Mouse (Mus musculus) CH12.LX (cell line): Measurements from ENCODE around the gene Zfp764. TPM values are rescaled to one million over a fixed set of nuclear protein-coding genes. Genes with fewer than 3 reads are reported as not detected.

Experiments
- DNase-seq: peaks from one replicate; pipeline ENCODE4 v3.0.0-alpha.2; 2013; ENCODE audit errors: extremely low read depth
- H3K27ac ChIP-seq: 2 replicates; pipeline ENCODE4 v1.5.1; 2012; ENCODE audit warnings: low read depth, mild to moderate bottlenecking, control low read depth, moderate library complexity; ENCODE audit not compliant: insufficient read depth
- H3K27me3 ChIP-seq: replicated peaks from 2 replicates; pipeline ENCODE3; 2012; ENCODE audit warnings: inconsistent platforms
- H3K36me3 ChIP-seq, 2 experiments: replicated peaks in 1 of 2; 2 replicates each; pipeline versions ENCODE3 to v1.6.1; 2012; ENCODE audit warnings: inconsistent platforms in 1 of 2, low read length in 1 of 2, mild to moderate bottlenecking in 1 of 2, mixed read lengths in 1 of 2, moderate library complexity in 1 of 2; ENCODE audit not compliant: control insufficient read depth in 1 of 2, insufficient read depth in 1 of 2
- H3K4me1 ChIP-seq, 2 experiments: 2 replicates each; pipeline ENCODE4 v1.6.1; 2012; ENCODE audit warnings: inconsistent platforms in 1 of 2, moderate library complexity in 1 of 2; ENCODE audit not compliant: insufficient read depth in 2 of 2, control insufficient read depth in 1 of 2
- H3K4me2 ChIP-seq: 2 replicates; pipeline ENCODE4 v1.6.1; 2012; ENCODE audit warnings: low read depth, mild to moderate bottlenecking, control low read depth; ENCODE audit not compliant: poor library complexity, insufficient read depth, severe bottlenecking
- H3K4me3 ChIP-seq, 3 experiments: fragments of 150-350 bp in 1 of 3; sonication (generic) in 1 of 3; replicated peaks in 1 of 3; 2 replicates each; pipeline versions ENCODE3 to v1.5.1; 2011 to 2012; ENCODE audit warnings: low read depth in 2 of 3, low read length in 2 of 3, mild to moderate bottlenecking in 2 of 3, moderate library complexity in 2 of 3, control low read depth in 1 of 3, improper control_type of control experiment in 1 of 3, inconsistent platforms in 1 of 3, mixed read lengths in 1 of 3; ENCODE audit not compliant: poor library complexity in 1 of 3
- H3K79me2 ChIP-seq: replicated peaks from 2 replicates; pipeline ENCODE4 v1.6.1; 2012; ENCODE audit warnings: mild to moderate bottlenecking, moderate library complexity; ENCODE audit not compliant: control insufficient read depth, poor library complexity, insufficient read depth, severe bottlenecking; ENCODE audit errors: extremely low read depth
- H3K9ac ChIP-seq: 2 replicates; pipeline ENCODE4 v1.6.1; 2012; ENCODE audit warnings: low read depth, mild to moderate bottlenecking, control low read depth, moderate library complexity; ENCODE audit not compliant: insufficient read depth
- H3K9me3 ChIP-seq: replicated peaks from 2 replicates; pipeline ENCODE3; 2012; ENCODE audit warnings: low read length, inconsistent platforms, mixed read lengths
- CHD1 ChIP-seq: IDR thresholded peaks from 2 replicates; pipeline ENCODE4 v1.6.1; 2012; ENCODE audit warnings: low read depth, low read length, improper control_type of control experiment, inconsistent platforms
- CTCF ChIP-seq, 2 experiments: IDR thresholded peaks in 1 of 2; conservative IDR thresholded peaks in 1 of 2; 2 replicates each; pipeline ENCODE4 v1.5.1; 2011 to 2012; ENCODE audit warnings: low read depth in 2 of 2, low read length in 2 of 2, improper control_type of control experiment in 1 of 2, inconsistent platforms in 1 of 2, mild to moderate bottlenecking in 1 of 2, moderate library complexity in 1 of 2
- E2F4 ChIP-seq: IDR thresholded peaks from 2 replicates; pipeline ENCODE4 v1.6.1; 2011; ENCODE audit warnings: low read depth, low read length, improper control_type of control experiment; ENCODE audit not compliant: insufficient replicate concordance
- ELF1 ChIP-seq: IDR thresholded peaks from 2 replicates; pipeline ENCODE4 v1.6.1; 2014; ENCODE audit warnings: low read depth, mild to moderate bottlenecking, inconsistent platforms, low read length, improper control_type of control experiment
- GABPA ChIP-seq: IDR thresholded peaks from 2 replicates; pipeline ENCODE4 v1.6.1; 2012; ENCODE audit warnings: low read depth, low read length, improper control_type of control experiment, inconsistent platforms; ENCODE audit not compliant: insufficient replicate concordance
- IRF4 ChIP-seq: IDR thresholded peaks from 2 replicates; pipeline ENCODE4 v1.6.1; 2014; ENCODE audit warnings: low read depth, mild to moderate bottlenecking, inconsistent platforms, low read length, improper control_type of control experiment
- MAFK ChIP-seq: IDR thresholded peaks from 2 replicates; pipeline ENCODE4 v1.6.1; 2011; ENCODE audit warnings: low read length, improper control_type of control experiment; ENCODE audit not compliant: insufficient replicate concordance
- MAZ ChIP-seq: IDR thresholded peaks from 2 replicates; pipeline ENCODE4 v1.6.1; 2012; ENCODE audit warnings: low read depth, mild to moderate bottlenecking, inconsistent platforms, low read length, improper control_type of control experiment, moderate library complexity
- PAX5 ChIP-seq: IDR thresholded peaks from 2 replicates; pipeline ENCODE4 v1.6.1; 2012; ENCODE audit warnings: low read length, inconsistent platforms, mixed read lengths
- RAD21 ChIP-seq: IDR thresholded peaks from 2 replicates; pipeline ENCODE4 v1.6.1; 2011; ENCODE audit warnings: low read depth, mild to moderate bottlenecking, low read length, improper control_type of control experiment, moderate library complexity
- RCOR1 ChIP-seq: conservative IDR thresholded peaks from 2 replicates; pipeline ENCODE4 v1.6.1; 2012; ENCODE audit warnings: low read depth, mild to moderate bottlenecking, inconsistent platforms, low read length, improper control_type of control experiment
- SMC3 ChIP-seq: IDR thresholded peaks from 2 replicates; pipeline ENCODE4 v1.6.1; 2011; ENCODE audit warnings: low read depth, low read length, improper control_type of control experiment
- TCF12 ChIP-seq: IDR thresholded peaks from 2 replicates; pipeline ENCODE4 v1.6.1; 2014; ENCODE audit warnings: low read depth, mild to moderate bottlenecking, inconsistent platforms, low read length, improper control_type of control experiment
- ZC3H11A ChIP-seq: IDR thresholded peaks from 2 replicates; pipeline ENCODE4 v1.6.1; 2012; ENCODE audit warnings: low read depth, mild to moderate bottlenecking, inconsistent platforms, low read length, improper control_type of control experiment
- ZKSCAN1 ChIP-seq: IDR thresholded peaks from 2 replicates; pipeline ENCODE4 v1.6.1; 2012; ENCODE audit warnings: low read depth, inconsistent platforms, low read length, improper control_type of control experiment, borderline replicate concordance
- ZMIZ1 ChIP-seq: IDR thresholded peaks from 2 replicates; pipeline ENCODE4 v1.6.1; 2012; ENCODE audit warnings: low read depth, mild to moderate bottlenecking, inconsistent platforms, low read length, improper control_type of control experiment
- dilution Hi-C: fragments of 300-500 bp; cut with MboI; formaldehyde crosslinking; loops from 2 replicates; pipeline ENCODE4 v1.14.3; 2020; ENCODE audit warnings: low sequenced_read_pairs; ENCODE audit not compliant: extremely low pct_unique_long_range_greater_than_20kb, extremely low pct_ligation_motif_present
- in situ Hi-C: fragments of 300-500 bp; cut with MboI; formaldehyde crosslinking; loops from 3 replicates; pipeline ENCODE4 v1.14.3; 2019; ENCODE audit warnings: low sequenced_read_pairs, low pct_ligation_motif_present, low pct_unique_long_range_greater_than_20kb, mixed read lengths
- polyA plus RNA-seq: library from polyadenylated mRNA; unstranded; fragments of >175 nt; gene quantifications from 2 replicates; pipeline ENCODE4 v1.2.1, GENCODE M21; 2012; ENCODE audit warnings: low read depth; ENCODE audit not compliant: insufficient read length
- total RNA-seq, 2 experiments: library from RNA; depleted of rRNA; stranded (reverse); fragments of 300-350 nt in 1 of 2; fragments of >200 nt in 1 of 2; gene quantifications; 2 replicates each; pipeline ENCODE4 v1.2.3; 2012 to 2014

Zfp764 gene
- total and polyA plus RNA-seq, 3 experiments, result 7.5 to 8.4 (median 7.9) TPM

DNA sequence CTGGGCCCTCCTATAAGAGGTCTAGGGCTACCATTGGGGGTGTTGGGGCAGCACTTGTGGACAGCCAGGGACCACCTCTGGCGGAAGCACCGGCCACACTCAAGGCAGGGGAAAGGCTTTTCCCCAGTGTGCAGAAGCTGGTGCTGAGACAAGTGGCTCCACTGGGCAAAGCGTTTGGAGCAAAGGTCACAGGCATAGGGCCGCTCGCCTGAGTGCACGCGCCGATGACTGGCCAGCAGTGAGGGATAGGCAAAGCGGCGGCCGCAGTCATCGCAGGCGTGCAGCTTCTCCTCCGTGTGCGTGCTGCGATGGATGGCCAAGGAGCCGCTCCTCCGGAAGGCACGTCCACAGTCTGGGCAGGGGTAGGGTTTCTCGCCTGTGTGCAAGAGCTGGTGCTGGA, 37.4 kb upstream of the Zfp764 start:
- H3K36me3 ChIP-seq, result peaks cover 22 to 47% of the 10 kb centered on the region in 2 experiments
- no peak for TF ChIP-seq ZKSCAN1
- no peak for TF ChIP-seq ELF1
- no peak for TF ChIP-seq ZC3H11A
- no peak for TF ChIP-seq TCF12
- dilution Hi-C loops, result no loop called here
- H3K9me3 ChIP-seq, result peaks cover 8% of the 10 kb centered on the region
- H3K79me2 ChIP-seq, result no peaks in the 10 kb centered on the region
- no peak overlapping the region for H3K9ac ChIP-seq
- in situ Hi-C loops, result no loop called here
- no peak overlapping the region for H3K27ac ChIP-seq
- no peak for DNase-seq
- H3K4me2 ChIP-seq, result no peak overlapping the region
- no peak overlapping the region for H3K4me3 ChIP-seq
- peaks cover 2 to 15% of the 10 kb centered on the region in 2 experiments; a peak in 1 of 4 replicates for H3K4me1 ChIP-seq
- H3K27me3 ChIP-seq, result no peaks in the 10 kb centered on the region

DNA sequence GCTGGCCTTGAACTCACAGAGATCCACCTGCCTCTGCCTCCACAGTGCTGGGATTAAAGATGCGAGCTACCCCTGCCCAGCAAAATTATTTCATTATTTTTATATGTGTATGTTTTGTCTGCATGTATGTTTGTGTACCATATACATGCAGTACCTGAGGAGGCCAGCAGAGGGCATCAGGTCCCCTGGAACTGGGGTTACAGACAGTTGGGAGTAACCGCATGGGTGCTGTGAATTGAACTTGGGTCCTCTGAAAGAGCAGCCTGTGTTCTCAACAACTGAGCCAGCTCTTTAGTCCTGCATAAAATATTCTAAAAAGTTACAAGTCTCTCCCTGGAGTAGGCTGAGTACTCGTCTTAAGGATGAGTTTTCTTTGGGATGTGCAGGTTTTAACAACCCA, 31.1 kb upstream of the Zfp764 start:
- dilution Hi-C loops, result no loop called here
- TF ChIP-seq SMC3, result peak; percentile 34
- no peak for TF ChIP-seq MAZ
- TF ChIP-seq GABPA, result no peak
- peak; percentile 18 to 50; a peak in 2 of 4 replicates for TF ChIP-seq CTCF (conservative IDR thresholded peaks at IDR 0.05 in 1 of 2, IDR thresholded peaks at IDR 0.05 in 1 of 2; ENCODE audit: low read depth in 2 of 2, low read length in 2 of 2)
- TF ChIP-seq RAD21, result peak; percentile 43
- no peak for TF ChIP-seq ZMIZ1
- Histone ChIP-seq H3K4me1 (peaks cover 0 to 7% of the 10 kb centered on the region in 2 experiments; a peak in 1 of 4 replicates), H3K9me3 (peaks cover 13% of the 10 kb centered on the region), H3K4me2 (no peak overlapping the region), H3K79me2 (no peaks in the 10 kb centered on the region), H3K4me3 (no peak overlapping the region), H3K36me3 (peaks cover 0 to 6% of the 10 kb centered on the region in 2 experiments), H3K27ac (no peak overlapping the region), H3K27me3 (no peaks in the 10 kb centered on the region), H3K9ac (no peak overlapping the region)
- in situ Hi-C loops, result no loop called here
- DNase-seq, result peak; percentile 28

DNA sequence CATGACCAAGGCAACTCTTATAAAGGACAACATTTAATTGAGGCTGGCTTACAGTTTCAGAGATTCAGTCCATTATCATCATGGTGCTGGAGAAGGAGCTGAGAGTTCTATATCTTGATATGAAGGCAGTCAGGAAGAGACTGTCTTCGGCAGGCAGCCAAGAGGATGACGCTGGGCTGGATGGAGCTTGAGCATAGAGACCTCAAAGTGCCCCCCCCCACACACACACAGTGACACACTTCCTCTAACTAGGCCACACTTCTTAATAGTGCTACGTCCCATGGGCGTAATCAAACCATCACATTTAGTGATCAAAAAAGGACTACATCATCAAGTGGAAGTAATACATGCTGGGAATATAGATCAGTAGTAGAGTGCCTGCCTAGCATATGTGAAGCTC, 28.6 kb upstream of the Zfp764 start:
- no peaks in the 10 kb centered on the region for H3K36me3 ChIP-seq
- H3K27ac ChIP-seq, result no peak overlapping the region
- H3K4me1 ChIP-seq, result peaks cover 0 to 5% of the 10 kb centered on the region in 2 experiments; a peak in 1 of 4 replicates
- H3K27me3 ChIP-seq, result no peaks in the 10 kb centered on the region
- TF ChIP-seq E2F4 (no peak), PAX5 (no peak), CHD1 (no peak), IRF4 (no peak), ZMIZ1 (no peak), RCOR1 (no peak), GABPA (no peak), MAFK (no peak)
- TF ChIP-seq, all 38 proteins: peak for 0
- Histone ChIP-seq H3K9ac (no peak overlapping the region), H3K4me3 (no peak overlapping the region), H3K4me2 (no peak overlapping the region), H3K79me2 (no peaks in the 10 kb centered on the region), H3K9me3 (peaks cover 13% of the 10 kb centered on the region)
- in situ Hi-C loops (no loop called here), dilution Hi-C loops (no loop called here)
- DNase-seq, result no peak
